Mouse (Mus musculus): ENCODE data around the gene Gimap9. TPM values are rescaled to one million over a fixed set of nuclear protein-coding genes. Genes with fewer than 3 reads are reported as not detected.

Gene Gimap9
- 2.1 and 3.1 TPM in 2 replicates for total RNA-seq (2023)

DNA sequence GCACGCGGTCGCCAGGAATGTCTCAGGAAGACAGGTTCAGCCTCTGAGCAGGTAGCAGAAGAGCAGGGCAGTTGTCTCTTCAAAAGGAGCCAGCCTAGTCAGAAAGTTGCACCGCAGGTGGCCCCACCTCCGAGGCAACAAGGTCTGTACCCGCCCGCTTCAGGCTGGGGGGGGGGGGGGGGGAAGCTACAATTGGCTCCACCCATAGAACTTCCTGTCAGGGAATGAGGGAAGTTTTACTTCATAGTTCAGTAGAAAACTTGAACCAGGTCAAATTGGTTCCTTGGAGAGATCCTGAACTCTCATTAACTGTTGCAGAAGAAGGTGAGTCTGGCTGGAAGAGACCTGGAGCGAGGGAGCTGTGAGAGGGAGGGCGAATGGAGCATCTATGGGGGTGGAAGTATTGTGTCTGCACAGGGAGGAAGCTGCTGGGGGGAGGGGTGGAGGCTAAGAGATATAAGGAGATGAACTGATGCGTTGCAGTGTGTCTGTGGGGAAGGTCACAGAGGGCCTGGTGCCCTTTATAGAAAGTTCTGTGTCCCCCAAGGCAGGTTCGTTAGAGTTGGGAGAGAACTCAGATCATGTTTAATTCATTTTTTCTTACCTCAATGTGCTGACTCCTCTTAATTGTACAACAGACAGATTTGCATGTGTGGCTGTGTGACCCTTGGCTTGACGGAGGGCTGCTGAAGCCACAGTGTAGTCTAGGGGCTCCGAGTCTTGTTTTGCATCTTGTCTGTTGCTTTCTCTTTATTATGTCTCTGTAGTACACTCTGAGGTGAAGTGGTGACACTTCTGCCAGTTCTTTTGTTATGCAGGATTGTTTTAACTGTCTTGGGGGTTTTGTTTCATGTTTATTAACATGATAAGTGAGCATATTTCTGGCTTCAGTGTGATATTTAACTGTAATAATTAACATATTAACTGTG is at the start of gene Gimap9:
Gene Gimap9, plus strand, starts transcription at position 199 of the 929 bp plus-strand sequence.

DNA sequence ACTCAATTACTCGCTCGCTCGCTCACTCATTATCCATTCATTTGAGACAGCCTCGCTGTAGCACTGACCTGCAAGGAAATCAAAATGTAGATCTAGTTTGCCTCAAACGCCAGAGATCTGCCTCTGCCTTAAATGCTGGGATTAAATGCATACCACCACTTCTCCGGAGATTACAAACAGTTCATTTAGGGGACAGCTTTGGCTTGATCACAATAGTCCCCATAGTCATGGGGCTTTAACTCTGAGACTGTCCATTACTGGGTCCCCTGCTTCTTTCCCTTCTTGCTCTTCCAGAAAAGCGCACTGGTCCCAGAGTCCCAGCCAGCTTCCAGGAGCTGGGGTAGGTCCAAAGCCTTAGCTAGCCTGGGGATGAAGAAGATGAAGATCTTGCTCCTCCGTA is 49.5 kb upstream of the Gimap9 start, which contains the start of gene AI854703:
Gene AI854703, plus strand, starts transcription at position 301 of the 400 bp plus-strand sequence.

DNA sequence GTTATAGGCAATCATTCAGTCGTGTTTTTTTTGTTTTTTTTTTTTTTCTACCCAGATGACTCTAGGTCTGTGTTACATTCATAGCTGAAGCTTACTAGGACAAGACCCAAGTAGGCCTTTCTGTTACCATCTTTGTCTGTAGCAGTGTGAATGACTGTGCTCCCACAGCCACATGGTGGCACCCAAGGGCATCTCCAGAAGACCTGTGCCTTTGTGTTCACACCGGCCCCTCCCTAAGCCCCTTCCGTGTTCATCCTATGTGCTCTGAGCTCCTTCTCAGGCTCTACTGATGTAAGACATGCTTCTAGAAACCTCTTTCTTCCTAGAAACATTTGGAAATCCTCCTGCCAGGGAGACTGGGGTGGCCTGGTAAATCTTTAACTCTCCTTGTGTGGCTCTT is 28.9 kb upstream of the Gimap9 start, which contains the start of gene Gimap8:
Gene Gimap8, plus strand, starts transcription at position 240 of the 400 bp plus-strand sequence.

DNA sequence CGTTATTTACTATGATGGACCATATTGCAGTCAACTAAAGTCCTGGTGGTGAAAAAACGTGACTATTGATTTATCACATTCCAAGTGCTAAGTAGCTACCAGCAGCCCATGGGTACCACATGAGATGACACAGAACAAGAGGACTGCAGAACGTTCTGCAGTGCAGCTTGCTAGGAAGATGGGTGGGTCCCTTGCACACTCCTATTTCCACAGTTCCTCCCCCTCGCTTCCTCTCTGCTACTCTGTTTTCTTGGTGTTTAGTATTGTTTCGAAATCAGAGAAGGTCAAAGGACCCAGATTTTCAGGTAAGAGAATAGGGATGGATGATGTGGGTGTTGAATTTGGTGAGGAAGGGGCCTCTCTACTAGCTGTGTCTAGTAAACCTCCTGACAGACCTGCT is 8.4 kb downstream of the Gimap9 start, which contains the start of gene Gimap4:
Gene Gimap4, plus strand, starts transcription at position 231 of the 400 bp plus-strand sequence.

DNA sequence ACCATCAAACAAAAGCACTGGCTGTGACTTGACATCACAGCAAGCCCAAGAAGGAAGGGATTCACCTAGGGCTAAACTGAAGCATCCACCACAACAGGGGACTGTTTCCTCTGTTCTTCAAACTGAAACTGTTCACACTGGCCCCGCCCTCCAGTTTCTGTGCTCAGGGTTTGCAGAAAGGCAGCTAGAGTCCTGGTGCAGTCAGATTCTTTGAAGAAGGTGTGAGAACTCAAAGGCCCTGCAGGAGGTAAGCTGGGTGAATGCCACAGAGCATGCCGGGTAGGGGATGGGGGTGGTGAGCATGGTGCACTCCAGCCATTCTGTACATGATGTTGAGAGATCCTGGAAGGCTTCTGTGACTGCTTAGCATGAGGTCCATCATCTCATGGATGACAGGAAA is 42.5 kb downstream of the Gimap9 start, which contains the start of the genes Gm28053 and Gimap7:
Gene Gm28053, plus strand, starts transcription at position 153 of the 400 bp plus-strand sequence.
Gene Gimap7, plus strand, starts transcription at position 167 of the 400 bp plus-strand sequence.

Other genes starting within 250 kb of the Gimap9 start
- 8.6 and 11.1 TPM in 2 replicates for gene Zfp467, start 230.3 kb upstream of the Gimap9 start, total RNA-seq (2023)
- 0.16 TPM in 1 of 2 replicates, not detected in the other for gene Sspo, start 227.9 kb upstream of the Gimap9 start, total RNA-seq (2023)
- gene Atp6v0e2, start 138.5 kb upstream of the Gimap9 start, total RNA-seq (2023), result 0.45 TPM in 1 of 2 replicates, not detected in the other
- gene Lrrc61, start 121.3 kb upstream of the Gimap9 start, total RNA-seq (2023), result 22.5 and 23.0 TPM in 2 replicates
- not detected in 2 replicates for gene Rarres2, start 103.3 kb upstream of the Gimap9 start, total RNA-seq (2023)
- gene Gm45021, start 86.5 kb upstream of the Gimap9 start, total RNA-seq (2023), result not detected in 2 replicates
- gene Repin1, start 82.2 kb upstream of the Gimap9 start, total RNA-seq (2023), result 2.2 and 2.9 TPM in 2 replicates
- 2.2 TPM in 1 of 2 replicates, not detected in the other for gene Gm44965, start 82.2 kb upstream of the Gimap9 start, total RNA-seq (2023)
- gene Zfp775, start 74.1 kb upstream of the Gimap9 start, total RNA-seq (2023), result 0.32 and 0.57 TPM in 2 replicates
- not detected in 2 replicates for gene AI854703, start 49.4 kb upstream of the Gimap9 start, total RNA-seq (2023)
- gene Gimap8, start 28.9 kb upstream of the Gimap9 start, total RNA-seq (2023), result 0.11 and 0.38 TPM in 2 replicates
- gene Gimap4, start 8.4 kb downstream of the Gimap9 start, total RNA-seq (2023), result 0.29 TPM in 1 of 2 replicates, not detected in the other
- 3.2 and 3.3 TPM in 2 replicates for gene Gimap6, start 32.1 kb downstream of the Gimap9 start, total RNA-seq (2023)
- gene Gm28053, start 42.5 kb downstream of the Gimap9 start, total RNA-seq (2023), result not detected in 2 replicates
- not detected in 2 replicates for gene Gimap7, start 42.5 kb downstream of the Gimap9 start, total RNA-seq (2023)
- gene Gimap1, start 62.9 kb downstream of the Gimap9 start, total RNA-seq (2023), result 0.32 TPM in 1 of 2 replicates, not detected in the other
- 0.57 TPM in 1 of 2 replicates, not detected in the other for gene Gimap5, start 70.1 kb downstream of the Gimap9 start, total RNA-seq (2023)
- 0.20 and 0.22 TPM in 2 replicates for gene Gimap3, start 94.7 kb downstream of the Gimap9 start, total RNA-seq (2023)
- gene Tmem176a, start 164.8 kb downstream of the Gimap9 start, total RNA-seq (2023), result 6.0 and 6.9 TPM in 2 replicates
- gene Tmem176b, start 165.4 kb downstream of the Gimap9 start, total RNA-seq (2023), result 11.2 and 12.8 TPM in 2 replicates
- gene Aoc1, start 196.8 kb downstream of the Gimap9 start, total RNA-seq (2023), result 0.60 TPM in 1 of 2 replicates, not detected in the other

Data from neutrophil, adult 65 days (primary cell).